Mouse (Mus musculus): ENCODE results near the gene Colgalt2.

GRCm38 (mm10) chr1:152540304-152540887 lies 140.8 kb downstream of the Colgalt2 start:
- TF ChIP-seq CTCF (IDR thresholded peaks at IDR 0.05; ENCODE audit: borderline replicate concordance, control insufficient read depth, extremely low read depth, insufficient read depth, low read length, poor library complexity) (no peak), POLR2A (IDR thresholded peaks at IDR 0.05; ENCODE audit: control insufficient read depth, extremely low read depth, insufficient read depth, low read length, poor library complexity) (no peak)

Data from thymus, adult 2 months (tissue).